Mouse (Mus musculus) B cell, adult (primary cell): ENCODE measurements around the gene Hoxb6. TPM values are rescaled to one million over a fixed set of nuclear protein-coding genes. Genes with fewer than 3 reads are reported as not detected.

Source experiments
- total RNA-seq: library from RNA; stranded (reverse); gene quantifications from 4 replicates; pipeline ENCODE4 v1.2.4, GENCODE M21; 2023; ENCODE audit not compliant: inconsistent age

Gene Hoxb6
- total RNA-seq, result not detected in 4 replicates

DNA sequence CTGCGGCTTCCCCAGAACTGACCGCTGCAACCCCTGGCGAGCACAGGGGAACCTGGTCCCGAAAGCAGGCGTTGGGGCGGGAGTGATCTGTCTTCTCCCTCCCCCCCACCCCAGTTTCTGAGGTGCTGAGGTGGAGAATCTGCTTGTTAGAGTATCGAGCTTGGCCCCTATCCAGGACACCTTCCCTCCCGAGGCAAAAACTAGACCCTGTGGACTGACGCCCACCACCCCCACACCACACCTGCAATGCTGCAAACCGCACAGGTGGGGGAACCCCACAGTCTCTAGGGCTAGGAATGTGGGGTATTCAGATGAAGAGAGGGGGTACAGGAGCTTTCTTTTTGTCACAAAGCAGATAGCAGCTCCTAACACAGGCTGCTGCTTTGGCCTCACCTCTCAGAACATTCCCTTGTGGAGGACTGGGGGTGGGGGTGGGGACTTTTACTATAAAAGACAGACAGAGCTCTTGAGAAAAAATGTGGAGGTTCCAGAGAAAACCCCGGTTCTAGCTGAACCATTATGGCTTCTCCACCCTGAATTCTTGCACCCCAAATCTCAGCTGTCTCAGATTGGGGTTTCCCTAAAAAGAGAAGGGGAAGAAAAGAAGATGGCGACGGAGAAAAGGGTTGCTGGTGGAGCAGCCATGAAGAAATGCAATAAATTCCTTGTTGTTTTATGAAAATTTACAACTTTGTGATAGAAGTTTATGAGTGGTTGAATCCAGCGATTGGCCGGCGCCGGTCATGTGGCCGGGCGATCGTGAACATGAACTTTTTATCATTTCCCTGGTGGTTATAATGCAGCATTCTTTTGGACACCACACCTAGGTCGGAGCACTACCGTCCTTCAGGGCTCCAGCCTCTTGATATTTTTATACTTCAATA lies at the start of gene Hoxb6:
Hoxb6 (plus strand) TSS at position 796 of the 884 bp plus-strand sequence.

DNA sequence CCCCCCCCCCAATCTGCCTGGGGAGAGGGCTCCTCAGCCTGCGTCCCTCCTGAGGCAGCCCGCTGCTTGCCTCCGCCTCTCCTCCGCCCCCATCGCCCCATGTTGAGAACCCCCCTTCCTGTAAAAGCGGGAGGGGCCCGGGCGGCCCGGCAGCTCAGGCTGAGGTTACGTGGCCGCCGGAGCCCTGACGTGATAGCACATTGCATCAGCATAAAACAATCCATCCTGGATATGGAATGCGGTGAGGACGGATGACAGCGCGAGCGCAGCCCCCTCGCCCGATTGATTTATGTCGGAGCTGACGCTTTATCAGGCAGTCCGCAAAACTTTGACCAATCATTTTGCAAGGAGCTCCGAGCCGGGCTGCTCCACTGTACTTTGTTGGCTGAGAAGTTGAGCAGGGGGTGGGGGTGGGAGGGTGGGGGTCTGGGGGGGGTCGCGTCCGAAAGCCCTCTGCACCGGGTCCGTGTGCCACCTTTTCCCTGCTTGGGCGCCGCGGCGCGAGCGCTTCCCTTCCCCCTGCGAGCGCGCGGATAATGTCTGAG lies 21.2 kb upstream of the Hoxb6 start, which contains the start of gene Hoxb9:
Hoxb9 (plus strand) TSS at position 462 of the 545 bp plus-strand sequence.

GRCm38 (mm10) chr11:96281855-96282570 lies 10.3 kb upstream of the Hoxb6 start, which contains the start of gene Hoxb8:
Hoxb8 (plus strand) TSS chr11:96281905.

GRCm38 (mm10) chr11:96285771-96286738 lies 6.2 kb upstream of the Hoxb6 start, which contains the start of gene Hoxb7:
Hoxb7 (plus strand) TSS chr11:96286623.

GRCm38 (mm10) chr11:96303151-96304099 lies 11.1 kb downstream of the Hoxb6 start, which contains the start of gene Hoxb5:
Hoxb5 (plus strand) TSS chr11:96303336.

DNA sequence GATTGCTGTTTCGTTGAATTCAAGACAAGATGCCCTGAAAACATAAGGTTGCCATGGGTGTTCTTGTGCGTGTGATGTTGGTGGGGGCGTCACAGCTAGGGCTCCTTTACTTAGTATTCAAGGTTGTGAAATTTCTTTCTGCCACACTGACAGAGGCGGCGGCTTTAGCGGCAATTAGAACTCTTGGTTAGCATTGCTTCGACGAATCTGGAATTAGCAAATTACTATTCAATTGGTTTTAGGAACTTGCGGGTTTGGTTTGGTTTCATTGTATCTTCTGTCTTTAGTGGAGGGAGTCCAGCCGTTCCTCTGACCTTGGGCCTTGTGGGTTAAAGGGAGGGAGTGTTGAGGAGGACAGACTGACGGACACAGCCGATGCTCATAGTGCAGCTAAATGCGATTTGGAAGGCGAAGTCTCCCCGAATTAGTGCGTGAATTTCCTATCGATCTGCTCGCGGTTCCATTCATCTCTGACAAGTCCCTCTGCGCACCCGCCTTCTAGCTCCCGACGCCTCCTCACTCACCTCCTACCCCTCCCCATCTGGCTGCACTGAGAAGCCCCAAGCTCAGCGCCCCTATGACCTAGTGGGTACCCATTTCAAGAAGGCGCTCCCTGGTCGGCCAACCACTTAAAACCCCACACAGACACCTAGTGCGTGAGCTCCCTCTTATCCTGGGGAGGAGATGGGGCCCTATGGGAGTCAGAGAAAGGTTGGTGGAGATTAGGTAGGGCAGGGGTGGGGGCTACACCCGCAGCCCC lies 25.5 kb downstream of the Hoxb6 start, which contains the start of gene Hoxb4:
Hoxb4 (plus strand) TSS at position 660 of the 760 bp plus-strand sequence.

GRCm38 (mm10) chr11:96323154-96323553 lies 30.9 kb downstream of the Hoxb6 start, which contains the start of gene Hoxb3:
Hoxb3 (plus strand) TSS chr11:96323326.

DNA sequence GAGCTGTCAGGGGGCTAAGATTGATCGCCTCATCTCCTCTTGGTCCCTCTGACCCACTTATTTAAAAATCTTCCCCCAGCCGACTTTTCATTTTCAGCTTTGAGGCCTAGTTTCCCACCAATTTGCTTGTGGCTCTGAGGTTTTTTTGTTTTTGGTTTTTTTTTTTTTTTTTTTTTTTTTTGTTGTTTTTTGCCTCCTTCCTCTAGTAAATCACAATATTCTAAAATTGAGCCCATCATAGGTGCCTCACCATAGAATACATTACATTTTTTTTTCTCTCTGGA lies 58.0 kb downstream of the Hoxb6 start, which contains the start of gene Hoxb2:
Hoxb2 (plus strand) TSS at position 185 of the 284 bp plus-strand sequence.

Other genes starting within 250 kb of the Hoxb6 start
- 48.9 to 53.1 TPM (median 49.5 TPM) in 4 replicates for gene Ube2z, start 227.1 kb upstream of the Hoxb6 start, total RNA-seq
- 96.5 to 132 TPM (median 104 TPM) in 4 replicates for gene Atp5g1, start 216.8 kb upstream of the Hoxb6 start, total RNA-seq
- not detected in 4 replicates for gene Calcoco2, start 180.5 kb upstream of the Hoxb6 start, total RNA-seq
- not detected in 4 replicates for gene Ttll6, start 158.7 kb upstream of the Hoxb6 start, total RNA-seq
- gene Hoxb13, start 98.2 kb upstream of the Hoxb6 start, total RNA-seq, result not detected in 4 replicates
- gene Hoxb9, start 21.0 kb upstream of the Hoxb6 start, total RNA-seq, result not detected in 4 replicates
- not detected in 4 replicates for gene Hoxb8, start 10.6 kb upstream of the Hoxb6 start, total RNA-seq
- not detected in 4 replicates for gene Hoxb7, start 5.9 kb upstream of the Hoxb6 start, total RNA-seq
- not detected in 4 replicates for gene Hoxb5, start 10.9 kb downstream of the Hoxb6 start, total RNA-seq
- gene Hoxb4, start 25.8 kb downstream of the Hoxb6 start, total RNA-seq, result 1.6 to 2.9 TPM (median 2.5 TPM) in 4 replicates
- 0.26 to 0.36 TPM in 2 of 4 replicates, not detected in the others for gene Hoxb3, start 30.9 kb downstream of the Hoxb6 start, total RNA-seq
- not detected in 4 replicates for gene Hoxb2, start 58.0 kb downstream of the Hoxb6 start, total RNA-seq
- gene Hoxb1, start 73.3 kb downstream of the Hoxb6 start, total RNA-seq, result not detected in 4 replicates
- gene Skap1, start 172.1 kb downstream of the Hoxb6 start, total RNA-seq, result 1.9 to 5.1 TPM (median 2.9 TPM) in 4 replicates